Mouse (Mus musculus) ES-CJ7 (cell line): ENCODE data around the gene Alkbh7.
A peak's percentile ranks its signal among the peaks of the same experiment; 100 is the strongest.

Experiments
- DNase-seq: peaks from one replicate; pipeline ENCODE4 v3.0.0; 2011; ENCODE audit warnings: low read depth, low spot score

Alkbh7 gene

GRCm38 (mm10) chr17:56986105-56986805, 10.9 kb upstream of the Alkbh7 start:
- no peak for DNase-seq

- DNase-seq = peak; percentile 44
Observed at GRCm38 (mm10) chr17:56988441-56988840, 8.7 kb upstream of the Alkbh7 start.

- no peak for DNase-seq
Observed at GRCm38 (mm10) chr17:56988921-56989430, 8.2 kb upstream of the Alkbh7 start.

GRCm38 (mm10) chr17:56989467-56990114, 7.5 kb upstream of the Alkbh7 start:
- peak; percentile 92 for DNase-seq

GRCm38 (mm10) chr17:56990115-56990746, 6.9 kb upstream of the Alkbh7 start, which contains the start of gene Clpp:
Gene Clpp, plus strand, starts transcription at chr17:56990305.
- DNase-seq = peak; percentile 96

- DNase-seq = no peak
Observed at GRCm38 (mm10) chr17:56990966-56991365, 6.2 kb upstream of the Alkbh7 start.

- no peak for DNase-seq
Observed at GRCm38 (mm10) chr17:56995046-56995445, 2.1 kb upstream of the Alkbh7 start.

- no peak for DNase-seq
Observed at GRCm38 (mm10) chr17:56996506-56996905, 633 bp upstream of the Alkbh7 start.

- DNase-seq = no peak
Observed at GRCm38 (mm10) chr17:56999414-56999813, 2.3 kb downstream of the Alkbh7 start.

- no peak for DNase-seq
Observed at GRCm38 (mm10) chr17:56999968-57000609, 3.0 kb downstream of the Alkbh7 start, which contains the start of gene Pspn. Gene Pspn, minus strand, starts transcription at chr17:57000018.

- DNase-seq = no peak
Observed at GRCm38 (mm10) chr17:57001228-57001627, 4.1 kb downstream of the Alkbh7 start.

- no peak for DNase-seq
Observed at GRCm38 (mm10) chr17:57003994-57004393, 6.9 kb downstream of the Alkbh7 start.

- DNase-seq = peak; percentile 66
Observed at GRCm38 (mm10) chr17:57007137-57007905, 10.2 kb downstream of the Alkbh7 start.

GRCm38 (mm10) chr17:57010911-57011235, 13.7 kb downstream of the Alkbh7 start:
- no peak for DNase-seq

GRCm38 (mm10) chr17:57011236-57012141, 14.3 kb downstream of the Alkbh7 start, which contains the start of the genes Gtf2f1 and Gm17949:
Gene Gtf2f1, minus strand, starts transcription at chr17:57011288.
Gene Gm17949, plus strand, starts transcription at chr17:57011469.
- DNase-seq = peak; percentile 99

GRCm38 (mm10) chr17:57012245-57012795, 15.2 kb downstream of the Alkbh7 start:
- DNase-seq = no peak

- no peak for DNase-seq
Observed at GRCm38 (mm10) chr17:57019693-57020092, 22.6 kb downstream of the Alkbh7 start.

- no peak for DNase-seq
Observed at GRCm38 (mm10) chr17:57020960-57021359, 23.8 kb downstream of the Alkbh7 start.

- DNase-seq = no peak
Observed at GRCm38 (mm10) chr17:57027471-57027870, 30.3 kb downstream of the Alkbh7 start.

- no peak for DNase-seq
Observed at GRCm38 (mm10) chr17:57029691-57030090, 32.6 kb downstream of the Alkbh7 start.
